Mouse (Mus musculus): ENCODE results near the gene Hist1h2bg. TPM values are rescaled to one million over a fixed set of nuclear protein-coding genes. Genes with fewer than 3 reads are reported as not detected.
A peak's percentile ranks its signal among the peaks of the same experiment; 100 is the strongest.

Hist1h2bg gene
- 3.2 and 4.8 TPM in 2 replicates for polyA plus RNA-seq (2014; fragmentation: Nextera tagmentation; extraction: Ambion mirVana)

DNA sequence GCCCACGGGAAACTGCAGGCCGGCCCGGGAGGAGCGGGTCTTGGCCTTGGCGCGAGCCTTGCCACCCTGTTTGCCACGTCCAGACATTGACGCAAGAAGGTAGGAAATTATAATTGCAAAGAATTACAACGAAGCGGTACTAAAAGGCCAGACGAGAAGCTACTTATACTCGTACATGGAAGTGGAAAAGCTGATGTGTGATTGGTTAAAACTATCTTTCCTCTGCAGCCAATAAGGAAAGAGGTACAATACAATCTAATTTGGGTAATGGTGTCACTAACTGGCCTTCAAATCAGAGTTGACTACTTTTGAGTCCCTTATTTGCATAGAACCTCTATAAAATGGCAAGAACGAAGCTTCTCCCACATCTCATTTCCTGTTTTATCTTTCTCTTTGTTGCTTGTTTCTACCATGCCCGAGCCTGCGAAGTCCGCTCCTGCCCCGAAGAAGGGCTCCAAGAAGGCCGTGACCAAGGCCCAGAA is at the start of gene Hist1h2bg, which contains the start of gene Hist1h2ae:
Hist1h2bg (plus strand) TSS at position 375 of the 482 bp plus-strand sequence.
Hist1h2ae (minus strand) TSS at position 199 of the 482 bp plus-strand sequence.
- DNase-seq (ENCODE audit: low spot score) (peak; percentile 80), ATAC-seq (ENCODE audit: low FRiP score) (peak; percentile 91)
- H3K27ac ChIP-seq (ENCODE audit: low read depth, low read length), result peak within 1 kb of the TSS; percentile 94
- WGBS, result under 1% methylated on average over 17 of the region's 18 CpGs
- no peaks in the 10 kb centered on the region for H3K4me1 ChIP-seq (replicated peaks; ENCODE audit: control insufficient read depth, insufficient read depth, low read length)
- no peaks in the 10 kb centered on the region for H3K36me3 ChIP-seq (ENCODE audit: control insufficient read depth, insufficient read depth, low read length)
- H3K27me3 ChIP-seq (ENCODE audit: control insufficient read depth, insufficient read depth, low read length), result no peaks in the 10 kb centered on the region
- H3K9ac ChIP-seq (ENCODE audit: low read depth, low read length), result peak within 1 kb of the TSS; percentile 65
- peak within 1 kb of the TSS; percentile 39 for H3K4me3 ChIP-seq (ENCODE audit: low read depth, low read length)
- peak within 1 kb of the TSS; percentile 63 for H3K4me2 ChIP-seq (replicated peaks; ENCODE audit: low read depth, low read length)
- H3K9me3 ChIP-seq (ENCODE audit: control insufficient read depth, low read length), result no peaks in the 10 kb centered on the region

DNA sequence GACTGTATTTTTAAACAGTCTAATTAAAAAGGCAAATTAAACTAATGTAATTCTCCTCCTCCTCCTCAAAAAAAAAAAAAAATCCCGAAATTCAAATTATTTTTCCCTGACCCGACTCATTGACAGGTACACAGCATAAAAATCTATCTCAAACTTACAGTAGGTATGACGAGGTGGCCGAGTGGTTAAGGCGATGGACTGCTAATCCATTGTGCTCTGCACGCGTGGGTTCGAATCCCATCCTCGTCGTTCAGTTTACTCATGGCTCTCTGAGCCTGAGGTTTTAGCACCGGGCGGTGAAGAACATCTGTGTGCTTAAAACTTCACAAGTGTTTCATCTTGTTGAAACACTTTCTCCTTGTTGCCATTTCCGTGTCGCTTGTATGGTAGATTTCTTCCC is 49.5 kb upstream of the Hist1h2bg start:
- DNase-seq (ENCODE audit: low spot score) (peak; percentile 79), ATAC-seq (ENCODE audit: low FRiP score) (no peak)
- H3K27me3 ChIP-seq (ENCODE audit: control insufficient read depth, insufficient read depth, low read length), result no peaks in the 10 kb centered on the region
- no peaks in the 10 kb centered on the region for H3K36me3 ChIP-seq (ENCODE audit: control insufficient read depth, insufficient read depth, low read length)
- no peak overlapping the region for H3K27ac ChIP-seq (ENCODE audit: low read depth, low read length)
- H3K9me3 ChIP-seq (ENCODE audit: control insufficient read depth, low read length), result no peaks in the 10 kb centered on the region
- no peaks in the 10 kb centered on the region for H3K4me1 ChIP-seq (replicated peaks; ENCODE audit: control insufficient read depth, insufficient read depth, low read length)
- under 1% methylated on average over 14 of the region's 14 CpGs for WGBS
- H3K4me3 ChIP-seq (ENCODE audit: low read depth, low read length), result no peak overlapping the region; the same call in 1 of the 2 replicates
- no peak overlapping the region for H3K4me2 ChIP-seq (replicated peaks; ENCODE audit: low read depth, low read length)
- H3K9ac ChIP-seq (ENCODE audit: low read depth, low read length), result no peak overlapping the region

DNA sequence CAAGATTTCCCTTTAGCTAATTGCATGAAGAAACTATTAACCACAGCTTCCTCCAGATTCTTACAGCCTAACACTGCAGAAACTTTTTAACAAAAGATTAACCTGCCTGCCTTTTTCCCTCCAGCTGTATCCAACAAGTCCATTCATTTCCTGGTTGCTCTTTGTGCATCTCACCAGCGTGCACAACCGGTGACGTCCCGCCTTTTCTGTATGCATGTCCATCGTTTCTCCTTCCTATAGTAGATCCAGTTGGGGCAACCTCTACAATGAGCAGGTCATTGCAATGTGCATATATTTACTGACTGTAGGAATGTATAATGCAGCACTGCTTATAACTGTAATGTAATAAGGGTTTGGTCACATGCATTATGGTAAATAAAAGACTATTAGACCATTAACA is 47.2 kb upstream of the Hist1h2bg start:
- Histone ChIP-seq H3K36me3 (ENCODE audit: control insufficient read depth, insufficient read depth, low read length) (no peaks in the 10 kb centered on the region), H3K4me1 (replicated peaks; ENCODE audit: control insufficient read depth, insufficient read depth, low read length) (no peaks in the 10 kb centered on the region; the same call in 1 of the 2 replicates), H3K27ac (ENCODE audit: low read depth, low read length) (no peak overlapping the region), H3K27me3 (ENCODE audit: control insufficient read depth, insufficient read depth, low read length) (no peaks in the 10 kb centered on the region), H3K9me3 (ENCODE audit: control insufficient read depth, low read length) (no peaks in the 10 kb centered on the region), H3K4me3 (ENCODE audit: low read depth, low read length) (no peak overlapping the region), H3K4me2 (replicated peaks; ENCODE audit: low read depth, low read length) (no peak overlapping the region), H3K9ac (ENCODE audit: low read depth, low read length) (no peak overlapping the region)
- WGBS, result 52% methylated on average over 5 of the region's 5 CpGs
- DNase-seq (ENCODE audit: low spot score) (no peak), ATAC-seq (ENCODE audit: low FRiP score) (no peak)

DNA sequence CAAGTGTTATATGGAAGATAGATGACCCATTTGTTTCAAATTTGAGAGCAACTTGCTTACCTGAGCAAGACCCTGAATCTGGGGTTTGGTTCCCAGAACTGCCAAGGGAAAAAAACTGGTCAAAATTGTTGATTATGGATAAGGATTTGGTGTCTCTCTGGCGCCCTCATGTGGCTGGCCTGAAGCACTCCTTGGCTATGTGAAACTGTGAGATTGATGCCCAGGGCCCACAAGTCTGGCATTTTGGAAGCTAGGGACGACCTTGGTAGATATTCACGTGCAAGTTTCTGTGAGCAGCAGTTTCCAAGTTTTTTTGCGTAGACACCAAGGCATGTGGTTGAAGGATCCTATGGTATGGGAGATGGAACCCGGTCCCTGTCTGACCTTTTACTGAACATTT is 46.5 kb upstream of the Hist1h2bg start:
- Histone ChIP-seq H3K4me2 (replicated peaks; ENCODE audit: low read depth, low read length) (no peak overlapping the region), H3K9ac (ENCODE audit: low read depth, low read length) (no peak overlapping the region), H3K27ac (ENCODE audit: low read depth, low read length) (no peak overlapping the region), H3K27me3 (ENCODE audit: control insufficient read depth, insufficient read depth, low read length) (no peaks in the 10 kb centered on the region), H3K4me3 (ENCODE audit: low read depth, low read length) (no peak overlapping the region), H3K9me3 (ENCODE audit: control insufficient read depth, low read length) (no peaks in the 10 kb centered on the region), H3K4me1 (replicated peaks; ENCODE audit: control insufficient read depth, insufficient read depth, low read length) (no peaks in the 10 kb centered on the region; the same call in 1 of the 2 replicates), H3K36me3 (ENCODE audit: control insufficient read depth, insufficient read depth, low read length) (no peaks in the 10 kb centered on the region)
- ATAC-seq (ENCODE audit: low FRiP score) (0 out of 2 replicates have a peak, but pooled peaks have one; percentile 11), DNase-seq (ENCODE audit: low spot score) (peak; percentile 86)
- 10% methylated on average over 5 of the region's 5 CpGs for WGBS

DNA sequence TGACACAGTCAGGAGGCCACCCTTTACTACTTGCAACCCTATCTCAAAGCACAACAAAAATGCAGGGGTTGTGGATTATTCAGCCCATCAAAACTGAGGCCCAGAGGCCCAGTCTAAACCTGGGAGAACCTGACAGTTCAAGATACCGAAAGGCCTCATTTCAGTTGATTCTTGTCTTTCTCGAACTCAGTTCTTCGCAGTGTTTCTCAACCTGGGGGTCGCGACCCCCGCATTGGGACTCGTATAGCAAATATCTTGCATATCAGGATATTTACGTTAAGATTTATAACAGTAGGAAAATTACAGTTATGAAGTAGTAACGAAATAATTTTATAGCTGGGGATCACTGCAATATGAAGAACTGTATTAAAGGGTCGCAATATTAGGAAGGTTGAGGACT is 45.3 kb upstream of the Hist1h2bg start:
- 2% methylated on average over 10 of the region's 10 CpGs for WGBS
- no peak for ATAC-seq (ENCODE audit: low FRiP score)
- peak; percentile 74 for DNase-seq (ENCODE audit: low spot score)
- no peaks in the 10 kb centered on the region; the same call in 1 of the 2 replicates for H3K4me1 ChIP-seq (replicated peaks; ENCODE audit: control insufficient read depth, insufficient read depth, low read length)
- peak overlapping the region; percentile 32 for H3K4me3 ChIP-seq (ENCODE audit: low read depth, low read length)
- peak overlapping the region; percentile 20 for H3K4me2 ChIP-seq (replicated peaks; ENCODE audit: low read depth, low read length)
- H3K36me3 ChIP-seq (ENCODE audit: control insufficient read depth, insufficient read depth, low read length), result no peaks in the 10 kb centered on the region
- no peak overlapping the region for H3K9ac ChIP-seq (ENCODE audit: low read depth, low read length)
- no peak overlapping the region for H3K27ac ChIP-seq (ENCODE audit: low read depth, low read length)
- H3K9me3 ChIP-seq (ENCODE audit: control insufficient read depth, low read length), result no peaks in the 10 kb centered on the region
- H3K27me3 ChIP-seq (ENCODE audit: control insufficient read depth, insufficient read depth, low read length), result no peaks in the 10 kb centered on the region

DNA sequence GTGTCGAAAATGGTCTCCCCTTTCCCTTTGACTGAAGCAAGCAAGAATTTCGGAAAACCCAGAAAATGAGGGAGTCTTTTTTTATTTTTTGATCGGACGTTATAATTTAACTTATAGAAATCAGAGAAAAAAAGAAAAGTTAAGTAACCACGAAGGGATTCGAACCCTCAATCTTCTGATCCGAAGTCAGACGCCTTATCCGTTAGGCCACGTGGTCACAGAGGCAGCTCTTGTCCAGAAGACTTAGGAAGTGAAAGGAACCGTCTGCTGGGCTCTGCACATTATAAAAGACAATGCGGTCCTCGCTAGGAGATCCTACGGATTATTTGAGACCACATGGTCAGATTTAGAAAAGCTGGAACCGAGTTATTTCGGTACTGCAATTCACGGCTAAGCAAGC is 44.9 kb upstream of the Hist1h2bg start:
- under 1% methylated on average over 17 of the region's 17 CpGs for WGBS
- Histone ChIP-seq H3K4me2 (replicated peaks; ENCODE audit: low read depth, low read length) (peak overlapping the region; percentile 37), H3K36me3 (ENCODE audit: control insufficient read depth, insufficient read depth, low read length) (no peaks in the 10 kb centered on the region), H3K9ac (ENCODE audit: low read depth, low read length) (peak overlapping the region; percentile 58), H3K9me3 (ENCODE audit: control insufficient read depth, low read length) (no peaks in the 10 kb centered on the region), H3K4me3 (ENCODE audit: low read depth, low read length) (peak overlapping the region; percentile 32), H3K27me3 (ENCODE audit: control insufficient read depth, insufficient read depth, low read length) (no peaks in the 10 kb centered on the region), H3K4me1 (replicated peaks; ENCODE audit: control insufficient read depth, insufficient read depth, low read length) (no peaks in the 10 kb centered on the region; the same call in 1 of the 2 replicates), H3K27ac (ENCODE audit: low read depth, low read length) (no peak overlapping the region)
- peak; percentile 48; the same call in 1 of the 2 replicates for ATAC-seq (ENCODE audit: low FRiP score)
- peak; percentile 97 for DNase-seq (ENCODE audit: low spot score)

DNA sequence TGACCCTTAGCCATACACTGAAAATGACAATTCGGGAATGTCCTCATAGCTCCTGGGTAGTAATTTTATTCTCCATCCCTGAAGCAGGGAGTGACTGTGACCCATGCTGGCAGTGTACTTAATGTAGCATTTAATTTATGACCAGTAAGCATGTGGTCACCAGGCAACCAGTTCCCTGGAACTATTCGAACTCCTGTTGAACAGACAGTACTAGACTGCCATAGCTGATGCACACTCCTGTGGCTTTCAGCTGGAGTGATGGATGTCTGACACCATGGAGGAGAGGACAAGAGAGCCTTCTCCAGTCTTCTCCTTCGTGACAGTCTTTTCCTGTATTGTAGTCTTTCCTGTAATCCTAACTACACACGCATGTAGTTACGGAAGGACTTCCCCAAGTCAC is 42.2 kb upstream of the Hist1h2bg start:
- Histone ChIP-seq H3K9ac (ENCODE audit: low read depth, low read length) (no peak overlapping the region), H3K4me1 (replicated peaks; ENCODE audit: control insufficient read depth, insufficient read depth, low read length) (peaks cover 4% of the 10 kb centered on the region)
- 79% methylated on average over 5 of the region's 5 CpGs for WGBS

DNA sequence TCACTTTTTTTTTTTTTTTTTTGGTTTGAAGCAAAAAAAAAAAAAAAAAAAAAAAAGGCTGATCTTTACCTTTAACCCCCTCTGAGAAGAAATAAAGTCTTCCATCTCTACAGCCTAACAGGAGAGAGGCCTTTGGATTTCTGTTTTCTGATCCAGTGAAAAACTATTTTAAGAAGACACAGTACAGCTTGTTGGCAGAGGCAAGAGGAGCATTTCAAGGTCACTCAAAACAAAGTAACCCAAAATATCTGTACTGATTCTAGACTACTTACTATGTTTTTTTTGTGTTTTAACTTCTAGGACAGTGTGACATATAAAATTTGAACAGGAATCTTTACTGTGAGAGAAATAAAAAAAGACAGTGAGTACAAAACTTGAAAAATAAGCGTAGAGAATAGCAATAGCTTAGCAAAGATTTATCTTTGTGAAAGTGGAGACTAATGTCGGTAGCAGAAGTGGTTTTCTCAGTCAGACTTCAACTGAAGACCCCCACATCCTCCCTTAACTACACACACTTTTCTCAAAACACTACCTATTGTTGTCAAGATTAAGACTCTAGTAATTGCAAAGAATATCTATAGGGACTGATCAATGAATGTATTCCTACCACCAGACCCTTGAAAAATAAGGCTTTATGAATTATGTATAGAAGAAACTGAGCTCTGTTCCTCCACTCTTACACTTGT is 41.6 kb upstream of the Hist1h2bg start:
- no peaks in the 10 kb centered on the region for H3K36me3 ChIP-seq (ENCODE audit: control insufficient read depth, insufficient read depth, low read length)
- H3K4me1 ChIP-seq (replicated peaks; ENCODE audit: control insufficient read depth, insufficient read depth, low read length), result peaks cover 6% of the 10 kb centered on the region
- peak overlapping the region; percentile 86 for H3K9ac ChIP-seq (ENCODE audit: low read depth, low read length)
- no peaks in the 10 kb centered on the region for H3K27me3 ChIP-seq (ENCODE audit: control insufficient read depth, insufficient read depth, low read length)
- H3K4me3 ChIP-seq (ENCODE audit: low read depth, low read length), result peak overlapping the region; percentile 63
- H3K27ac ChIP-seq (ENCODE audit: low read depth, low read length), result peak overlapping the region; percentile 92; the same call in 1 of the 2 replicates
- ATAC-seq (ENCODE audit: low FRiP score) (no peak), DNase-seq (ENCODE audit: low spot score) (peak; percentile 28)
- no peaks in the 10 kb centered on the region for H3K9me3 ChIP-seq (ENCODE audit: control insufficient read depth, low read length)
- 34% methylated on average over 2 of the region's 2 CpGs for WGBS
- peak overlapping the region; percentile 36 for H3K4me2 ChIP-seq (replicated peaks; ENCODE audit: low read depth, low read length)

More for the DNA sequence above, 42.2 kb upstream of the Hist1h2bg start:
- H3K9me3 ChIP-seq (ENCODE audit: control insufficient read depth, low read length), result no peaks in the 10 kb centered on the region
- ATAC-seq (ENCODE audit: low FRiP score) (no peak), DNase-seq (ENCODE audit: low spot score) (peak; percentile 33)
- 0 out of 2 replicates have a peak overlapping the region, but pooled peaks have one; percentile 6 for H3K4me2 ChIP-seq (replicated peaks; ENCODE audit: low read depth, low read length)
- H3K4me3 ChIP-seq (ENCODE audit: low read depth, low read length), result no peak overlapping the region
- no peaks in the 10 kb centered on the region for H3K36me3 ChIP-seq (ENCODE audit: control insufficient read depth, insufficient read depth, low read length)
- no peaks in the 10 kb centered on the region for H3K27me3 ChIP-seq (ENCODE audit: control insufficient read depth, insufficient read depth, low read length)
- no peak overlapping the region for H3K27ac ChIP-seq (ENCODE audit: low read depth, low read length)

Measured in hindbrain, embryonic 11.5 days (tissue).